Mouse (Mus musculus) lung, postnatal 10 days (tissue): Measurements from ENCODE around the gene Myrf.

Source experiments
- DNase-seq: peaks from one replicate; pipeline ENCODE4 v3.0.0; 2021

Myrf gene

GRCm38 (mm10) chr19:10247165-10247564 is 6.6 kb upstream of the Myrf start:
- DNase-seq = peak; percentile 33

GRCm38 (mm10) chr19:10244183-10244582 is 3.6 kb upstream of the Myrf start:
- peak; percentile 74 for DNase-seq

GRCm38 (mm10) chr19:10242916-10243315 is 2.4 kb upstream of the Myrf start:
- DNase-seq = no peak

- DNase-seq = no peak
Measured at GRCm38 (mm10) chr19:10239975-10240653, 434 bp downstream of the Myrf start.

GRCm38 (mm10) chr19:10239419-10239818 is 1.1 kb downstream of the Myrf start:
- DNase-seq = no peak

GRCm38 (mm10) chr19:10238477-10238876 is 2.1 kb downstream of the Myrf start:
- peak; percentile 49 for DNase-seq

- no peak for DNase-seq
Measured at GRCm38 (mm10) chr19:10235784-10236565, 4.6 kb downstream of the Myrf start.

- DNase-seq = no peak
Measured at GRCm38 (mm10) chr19:10232327-10233017, 8.1 kb downstream of the Myrf start.

- DNase-seq = no peak
Measured at GRCm38 (mm10) chr19:10231871-10232270, 8.7 kb downstream of the Myrf start.

- peak; percentile 22 for DNase-seq
Measured at GRCm38 (mm10) chr19:10231016-10231415, 9.5 kb downstream of the Myrf start.

- DNase-seq = peak; percentile 32
Measured at GRCm38 (mm10) chr19:10225767-10226166, 14.8 kb downstream of the Myrf start.

GRCm38 (mm10) chr19:10224637-10225453 is 15.7 kb downstream of the Myrf start:
- DNase-seq = no peak

- no peak for DNase-seq
Measured at GRCm38 (mm10) chr19:10223561-10223960, 17.0 kb downstream of the Myrf start.

GRCm38 (mm10) chr19:10222656-10223055 is 17.9 kb downstream of the Myrf start:
- peak; percentile 48 for DNase-seq

GRCm38 (mm10) chr19:10221585-10221984 is 19.0 kb downstream of the Myrf start:
- DNase-seq = no peak

- no peak for DNase-seq
Measured at GRCm38 (mm10) chr19:10219593-10219992, 21.0 kb downstream of the Myrf start.

GRCm38 (mm10) chr19:10219108-10219507 is 21.4 kb downstream of the Myrf start:
- peak; percentile 70 for DNase-seq

- no peak for DNase-seq
Measured at GRCm38 (mm10) chr19:10216101-10216500, 24.4 kb downstream of the Myrf start.

- DNase-seq = no peak
Measured at GRCm38 (mm10) chr19:10213796-10214471, 26.6 kb downstream of the Myrf start.

GRCm38 (mm10) chr19:10210885-10211284 is 29.7 kb downstream of the Myrf start:
- no peak for DNase-seq

GRCm38 (mm10) chr19:10208851-10209250 is 31.7 kb downstream of the Myrf start:
- no peak for DNase-seq

- DNase-seq = peak; percentile 61
Measured at GRCm38 (mm10) chr19:10205051-10205450, 35.5 kb downstream of the Myrf start.
